Mouse (Mus musculus): Measurements from ENCODE around the gene Prrg2.

DNA sequence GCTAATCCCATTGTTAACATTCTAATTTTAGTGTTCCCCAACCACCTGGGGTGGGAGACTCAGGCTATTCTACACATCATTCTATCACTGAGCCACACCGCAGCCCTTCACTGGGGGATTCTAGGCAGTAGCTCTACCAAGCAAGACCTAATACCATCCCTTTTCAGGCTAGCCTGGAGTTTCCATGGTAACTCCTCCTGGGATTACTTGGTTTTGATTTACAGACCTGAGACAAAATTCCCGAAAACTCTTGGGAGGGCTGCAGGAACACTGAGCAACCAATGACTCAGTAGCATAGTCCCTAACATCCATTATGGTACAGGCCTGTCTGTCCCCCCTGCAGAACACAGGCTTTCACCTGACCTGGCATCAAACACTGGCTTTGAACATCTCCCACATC lies 36.2 kb downstream of the Prrg2 start:
- TF ChIP-seq CTCF (IDR thresholded peaks at IDR 0.05) (no peak), POLR2A (IDR thresholded peaks at IDR 0.05; ENCODE audit: insufficient read depth, low read depth, low read length) (no peak)

All from heart, adult 2 months (tissue).